Mouse (Mus musculus): ENCODE results near the gene Fam78a.

- TF ChIP-seq POLR2A (IDR thresholded peaks at IDR 0.05; ENCODE audit: insufficient read depth, low read length) (no peak), EP300 (IDR thresholded peaks at IDR 0.05; ENCODE audit: insufficient read depth, low read depth, low read length) (no peak), CTCF (IDR thresholded peaks at IDR 0.05; ENCODE audit: low read depth, low read length) (no peak)
Measured at GRCm38 (mm10) chr2:32065371-32065791, 19.3 kb downstream of the Fam78a start.

Measured in ES-Bruce4 (cell line).